Mouse (Mus musculus) neural tube, embryonic 10.5 days (tissue): Measurements from ENCODE around the gene Cela1.

Source experiments
- DNase-seq: peaks from one replicate; pipeline ENCODE4 v3.0.0-alpha.2; 2017; ENCODE audit warnings: low spot score; ENCODE audit errors: extremely low spot score

Cela1 gene

GRCm38 (mm10) chr15:100687430-100687971 lies at the start of gene Cela1:
Gene Cela1, minus strand, starts transcription at chr15:100687921.
- no peak for DNase-seq

GRCm38 (mm10) chr15:100735953-100736300 lies 48.2 kb upstream of the Cela1 start:
- DNase-seq, result no peak

- DNase-seq, result no peak
Measured at GRCm38 (mm10) chr15:100735095-100735952, 47.6 kb upstream of the Cela1 start.

- no peak for DNase-seq
Measured at GRCm38 (mm10) chr15:100732580-100732979, 44.9 kb upstream of the Cela1 start.

GRCm38 (mm10) chr15:100731081-100731480 lies 43.4 kb upstream of the Cela1 start:
- DNase-seq, result no peak

GRCm38 (mm10) chr15:100729281-100729985 lies 41.7 kb upstream of the Cela1 start, which contains the start of gene Galnt6:
Gene Galnt6, minus strand, starts transcription at chr15:100729376.
- peak; percentile 50 for DNase-seq

- no peak for DNase-seq
Measured at GRCm38 (mm10) chr15:100728586-100728985, 40.9 kb upstream of the Cela1 start.

GRCm38 (mm10) chr15:100727834-100728233 lies 40.1 kb upstream of the Cela1 start:
- no peak for DNase-seq

GRCm38 (mm10) chr15:100726721-100727120 lies 39.0 kb upstream of the Cela1 start:
- no peak for DNase-seq

GRCm38 (mm10) chr15:100723505-100723904 lies 35.8 kb upstream of the Cela1 start:
- DNase-seq, result no peak

- DNase-seq, result no peak
Measured at GRCm38 (mm10) chr15:100722564-100722963, 34.8 kb upstream of the Cela1 start.

GRCm38 (mm10) chr15:100722026-100722425 lies 34.3 kb upstream of the Cela1 start:
- no peak for DNase-seq

- DNase-seq, result no peak
Measured at GRCm38 (mm10) chr15:100721445-100721844, 33.7 kb upstream of the Cela1 start.

GRCm38 (mm10) chr15:100720066-100720465 lies 32.3 kb upstream of the Cela1 start:
- DNase-seq, result no peak

- no peak for DNase-seq
Measured at GRCm38 (mm10) chr15:100719217-100719616, 31.5 kb upstream of the Cela1 start.

GRCm38 (mm10) chr15:100718572-100718971 lies 30.9 kb upstream of the Cela1 start:
- DNase-seq, result no peak

- DNase-seq, result no peak
Measured at GRCm38 (mm10) chr15:100717933-100718332, 30.2 kb upstream of the Cela1 start.

GRCm38 (mm10) chr15:100715399-100715993 lies 27.8 kb upstream of the Cela1 start:
- no peak for DNase-seq

GRCm38 (mm10) chr15:100714470-100714869 lies 26.7 kb upstream of the Cela1 start:
- no peak for DNase-seq

- no peak for DNase-seq
Measured at GRCm38 (mm10) chr15:100710838-100711237, 23.1 kb upstream of the Cela1 start.

- no peak for DNase-seq
Measured at GRCm38 (mm10) chr15:100708433-100709078, 20.8 kb upstream of the Cela1 start.
